Mouse (Mus musculus): ENCODE results near the gene Morf4l1.
"Not testable (repeated sequence)": the region's sequence is repeated elsewhere in the genome, so short reads cannot be mapped to it uniquely, and the experiment has no call there.

Gene Morf4l1

DNA sequence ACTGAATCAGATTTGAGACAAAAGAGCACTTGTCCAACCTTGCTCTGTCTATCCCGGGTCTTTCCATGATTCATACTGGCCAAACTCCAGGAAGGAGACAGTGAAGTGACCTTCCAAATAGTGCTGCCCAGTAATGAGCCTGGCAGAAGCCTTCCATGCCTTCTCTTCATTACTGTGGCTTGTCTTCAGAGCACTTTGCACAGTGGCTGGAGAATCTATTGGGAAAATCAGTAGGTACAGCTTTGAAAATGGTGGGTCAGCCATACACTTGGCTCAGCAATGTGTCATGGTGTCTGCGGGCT lies 54.0 kb downstream of the Morf4l1 start:
- DNase-seq (ENCODE audit: low spot score): no peak

DNA sequence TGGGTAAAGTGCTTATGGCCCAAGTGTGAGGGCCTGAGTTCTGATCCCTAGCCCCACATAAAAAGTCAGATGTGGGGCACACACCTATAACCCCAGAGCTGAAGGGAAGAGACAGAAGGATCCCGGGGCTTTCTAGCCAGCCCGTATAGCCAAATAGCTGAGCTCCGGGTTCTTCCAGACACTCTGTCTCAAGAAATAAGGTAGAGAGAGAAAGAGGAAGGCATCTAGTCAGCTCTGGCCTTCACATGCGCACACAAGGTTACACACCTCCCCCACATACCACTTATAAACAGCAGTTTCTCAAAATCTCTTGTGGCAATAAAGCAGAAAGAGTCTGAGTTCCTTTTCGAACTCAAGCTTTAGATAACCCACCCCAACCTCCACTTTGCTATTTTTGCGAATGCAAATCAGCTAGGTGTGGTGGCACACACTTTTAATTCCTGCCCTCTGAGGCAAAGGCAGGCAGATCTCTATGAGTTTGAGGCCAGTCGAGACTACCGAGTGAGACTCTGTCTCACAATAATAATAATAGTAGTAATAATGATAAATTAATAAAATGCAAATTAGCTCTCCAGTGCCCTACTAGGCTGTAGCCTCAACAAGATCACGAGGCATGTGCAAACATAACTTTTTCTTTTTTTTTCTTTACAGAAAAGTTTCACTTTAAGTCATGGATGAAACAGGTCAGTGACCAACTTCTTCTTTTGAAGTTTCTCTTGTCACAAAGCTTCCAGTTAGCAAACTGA lies 54.6 kb downstream of the Morf4l1 start:
- DNase-seq (ENCODE audit: low spot score): no peak

DNA sequence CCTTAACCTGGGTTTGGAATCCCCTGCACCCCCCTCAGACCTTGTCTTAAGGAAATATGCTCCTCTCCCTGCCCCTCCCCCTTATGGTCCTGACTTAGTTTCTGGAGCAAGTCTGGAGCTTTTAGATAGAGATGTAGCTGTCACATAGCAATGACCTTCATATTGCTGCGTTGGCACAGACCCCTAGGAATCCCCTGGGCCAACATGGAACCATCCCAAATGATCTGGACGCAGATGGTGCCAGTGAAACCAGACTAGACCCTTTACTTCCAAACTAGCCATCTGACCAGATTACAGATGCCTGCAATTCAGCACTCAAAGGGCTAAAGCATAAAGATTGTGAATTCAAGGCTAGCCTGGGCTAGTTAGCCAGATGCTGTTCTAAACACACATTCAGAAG lies 57.9 kb downstream of the Morf4l1 start:
- DNase-seq (ENCODE audit: low spot score): no peak

DNA sequence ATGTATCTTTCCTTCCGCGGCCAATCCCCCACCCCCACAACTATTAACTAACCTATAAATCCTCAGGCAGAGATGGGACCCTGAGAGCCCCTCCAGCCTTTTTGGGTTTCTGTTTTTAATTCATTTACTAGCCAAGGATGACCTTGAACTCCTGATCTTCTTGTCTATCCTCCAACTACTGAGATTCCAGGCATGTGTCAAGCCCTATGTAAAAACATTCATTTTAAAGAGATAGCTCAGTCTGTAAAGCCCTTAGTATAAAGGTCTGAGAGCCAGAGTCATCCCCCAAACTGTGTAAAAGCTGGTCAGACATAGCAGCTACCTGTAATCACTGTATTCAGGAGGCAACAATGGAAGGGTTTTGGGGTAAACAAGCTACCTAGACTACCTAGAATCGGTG lies 58.7 kb downstream of the Morf4l1 start:
- DNase-seq (ENCODE audit: low spot score): no peak

DNA sequence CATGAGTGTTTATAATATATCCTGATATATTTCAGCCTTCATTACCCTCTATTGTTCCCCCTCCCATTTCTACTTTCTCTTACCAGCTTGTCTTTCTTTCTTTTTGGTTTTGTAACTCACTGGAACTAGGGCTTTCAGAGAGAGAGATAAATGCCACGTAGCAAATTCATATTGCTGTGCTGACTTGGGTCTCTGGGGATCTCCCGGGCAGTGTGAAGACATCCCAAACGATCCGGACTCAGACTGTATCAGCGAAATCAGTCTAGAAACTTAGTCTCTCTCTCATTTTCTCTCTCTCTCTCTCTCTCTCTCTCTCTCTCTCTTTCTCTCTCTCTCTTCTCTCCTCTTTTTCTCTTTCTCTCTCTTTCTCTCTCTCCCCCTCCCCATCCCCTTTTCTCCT lies 59.2 kb downstream of the Morf4l1 start:
- DNase-seq (ENCODE audit: low spot score): no peak

DNA sequence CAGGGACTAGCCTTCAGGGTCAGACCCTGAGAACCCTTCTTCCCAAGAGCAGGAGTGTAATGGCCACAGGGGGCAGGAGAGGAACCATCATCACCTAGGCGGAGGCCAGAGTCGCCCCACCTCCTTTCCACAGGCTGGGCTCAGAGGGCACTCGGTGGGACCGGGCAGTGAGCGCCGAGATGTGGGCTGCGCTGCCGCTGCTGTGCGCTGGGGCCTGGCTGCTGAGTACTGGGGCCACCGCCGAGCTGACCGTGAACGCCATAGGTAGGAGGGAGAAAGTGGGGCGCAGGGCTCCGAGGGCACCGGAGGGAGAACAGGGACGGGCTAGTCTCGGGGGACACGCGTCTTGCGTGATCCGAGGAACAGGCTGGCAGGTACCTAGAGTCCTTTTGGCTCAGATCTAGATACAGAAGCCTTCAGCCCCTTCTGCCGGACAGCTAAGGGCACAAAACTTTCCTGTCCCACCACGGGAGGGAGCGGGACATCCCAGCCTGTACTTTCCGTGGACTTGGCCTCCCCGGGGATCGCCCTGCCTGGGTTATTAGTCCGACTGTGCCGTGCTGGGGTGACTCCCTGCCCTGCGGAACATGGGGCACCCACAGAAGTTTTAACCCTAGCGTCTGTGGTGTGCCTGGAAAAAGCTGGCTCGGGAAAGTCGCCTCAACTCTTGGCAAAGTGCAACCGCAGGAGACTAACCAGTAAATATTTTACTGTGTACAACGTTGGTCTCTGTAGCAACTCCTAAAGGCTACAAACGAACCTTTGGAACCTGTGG lies 60.0 kb downstream of the Morf4l1 start:
- DNase-seq (ENCODE audit: low spot score): peak; percentile 21

DNA sequence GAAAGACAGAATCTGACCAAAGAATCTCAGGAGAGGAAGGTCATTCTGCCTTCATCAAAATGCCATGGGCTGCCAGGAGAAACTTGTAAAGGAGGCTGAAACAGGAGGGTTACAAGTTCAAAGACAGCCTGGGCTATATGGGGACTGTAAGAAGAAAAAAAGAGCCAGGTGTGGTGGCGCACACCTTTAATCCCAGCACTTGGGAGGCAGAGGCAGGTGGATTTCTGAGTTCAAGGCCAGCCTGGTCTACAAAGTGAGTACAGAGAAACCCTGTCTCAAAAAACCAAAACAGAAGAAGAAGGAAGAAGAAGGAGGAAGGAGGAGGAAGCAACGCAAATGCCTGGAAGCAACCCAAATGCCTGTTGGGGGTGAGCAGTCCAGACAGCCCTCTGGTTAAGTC lies 60.7 kb downstream of the Morf4l1 start, which contains the start of gene Ctsh:
Gene Ctsh, plus strand, starts transcription at position 301 of the 400 bp plus-strand sequence.
- DNase-seq (ENCODE audit: low spot score): no peak

DNA sequence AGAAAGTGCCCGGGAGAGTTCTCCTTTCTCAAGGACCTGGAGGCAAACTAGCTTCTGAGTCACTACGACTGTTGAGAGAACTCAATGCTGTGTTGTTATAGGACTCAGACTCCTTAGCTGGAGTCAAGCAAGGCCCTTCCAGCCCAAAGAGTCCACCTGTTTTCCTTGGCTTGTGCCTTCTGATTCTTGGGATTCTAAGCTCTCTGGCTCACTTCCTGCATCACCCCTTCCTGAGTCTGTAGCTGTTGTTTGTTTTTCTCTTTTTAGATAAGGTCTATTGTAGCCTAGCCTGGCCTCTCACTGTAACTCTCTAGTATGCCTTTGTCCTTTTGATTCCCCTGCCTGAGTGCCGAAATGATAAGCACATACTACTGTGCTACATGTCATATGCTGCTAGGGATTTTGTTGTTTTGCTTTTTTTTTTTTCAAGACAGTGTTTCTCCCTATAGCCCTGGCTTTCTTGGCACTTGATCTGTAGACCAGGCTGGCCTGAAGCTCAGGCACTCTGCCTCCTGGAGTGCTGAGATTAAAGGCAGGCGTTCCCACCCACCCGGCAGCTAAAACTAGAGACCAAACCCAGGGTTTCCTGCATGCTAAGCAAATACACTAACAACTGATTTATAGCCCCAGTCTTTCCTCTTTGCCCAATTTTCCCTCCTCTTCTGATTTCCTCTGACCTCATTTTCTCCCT lies 66.5 kb downstream of the Morf4l1 start:
- no peak for DNase-seq (ENCODE audit: low spot score)

DNA sequence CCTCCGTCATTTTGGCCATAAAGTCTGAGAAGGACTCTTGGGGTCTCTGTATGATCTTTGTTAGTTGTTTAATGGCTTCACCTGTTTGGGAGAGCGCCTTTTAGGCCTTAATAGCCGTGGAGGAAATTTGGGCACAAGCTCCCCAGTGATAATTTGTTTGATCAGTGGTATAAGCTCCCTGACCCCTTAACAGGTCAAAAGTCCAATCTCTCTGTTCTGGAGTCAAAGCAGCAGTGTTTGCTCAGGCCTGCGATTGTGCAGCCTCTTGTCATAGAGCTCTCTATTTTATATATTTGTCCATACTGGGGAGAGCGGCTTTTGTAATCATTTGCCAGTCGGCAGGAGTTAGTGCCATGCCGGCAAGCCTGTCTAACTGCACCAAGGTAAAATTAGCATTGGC lies 69.4 kb downstream of the Morf4l1 start:
- no peak for DNase-seq (ENCODE audit: low spot score)

DNA sequence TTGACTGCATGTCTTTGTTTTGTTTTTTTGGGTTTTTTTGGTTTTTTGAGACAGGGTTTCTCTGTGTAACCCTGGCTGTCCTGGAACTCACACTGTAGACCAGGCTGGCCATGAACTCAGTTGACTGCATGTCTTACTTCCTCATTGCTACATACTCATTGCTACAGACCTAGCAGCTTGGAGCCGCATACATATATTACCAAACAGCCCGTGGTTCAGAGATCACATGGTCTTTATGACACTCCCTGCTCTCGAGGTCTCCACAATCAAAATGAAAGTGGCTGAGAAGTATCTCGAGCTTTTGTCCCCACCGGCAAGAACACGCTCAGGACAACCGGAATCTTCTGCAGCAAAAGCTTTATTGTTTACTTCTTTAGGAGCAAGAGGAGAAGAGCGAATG lies 71.7 kb downstream of the Morf4l1 start:
- DNase-seq (ENCODE audit: low spot score): not testable (repeated sequence)
